Comparison of ENCODE assay signal across 8 mouse cellular contexts in genomic region chr10:84143674-84144343, GRCm38 (mm10).
DNase-seq lines count a peak whose midpoint lies in the region; ATAC-seq and TF ChIP-seq lines count a peak whose summit lies in the region.
"Had no signal": no experiment of that assay in that cellular context is flagged by ENCODE, and none has a peak within 500 bp of the region (broad histone marks: within the 10 kb centered on the region; RNA-seq: fewer than 3 reads in every experiment).

No protein-coding gene starts in this region.

- no peaks in the 10 kb centered on the region for H3K36me3 ChIP-seq in liver, postnatal 0 days (replicated peaks; ENCODE audit: insufficient read depth, low read length)
- no peaks in the 10 kb centered on the region for H3K36me3 ChIP-seq in limb, embryonic 13.5 days
- no peaks in the 10 kb centered on the region for H3K36me3 ChIP-seq in forebrain, embryonic 11.5 days (ENCODE audit: control insufficient read depth, insufficient read depth, low read length)
- H3K36me3 ChIP-seq: intestine, embryonic 15.5 days had no signal

- no peak for ATAC-seq in liver, postnatal 0 days
- ATAC-seq in limb, embryonic 13.5 days (ENCODE audit: low FRiP score, low read depth): peak; percentile 78
- no peak for ATAC-seq in forebrain, embryonic 11.5 days (replicated peaks; ENCODE audit: low FRiP score)
- ATAC-seq: intestine, embryonic 15.5 days had no signal

- no peaks in the 10 kb centered on the region for H3K9me3 ChIP-seq in liver, postnatal 0 days (ENCODE audit: low read length)
- no peaks in the 10 kb centered on the region for H3K9me3 ChIP-seq in limb, embryonic 13.5 days
- H3K9me3 ChIP-seq in forebrain, embryonic 11.5 days (ENCODE audit: control insufficient read depth, low read length): no peaks in the 10 kb centered on the region
- H3K9me3 ChIP-seq: intestine, embryonic 15.5 days had no signal

- H3K9ac ChIP-seq in liver, postnatal 0 days (replicated peaks): no peak overlapping the region
- no peak overlapping the region for H3K9ac ChIP-seq in limb, embryonic 13.5 days
- H3K9ac ChIP-seq in forebrain, embryonic 11.5 days (ENCODE audit: low read length): no peak overlapping the region
- H3K9ac ChIP-seq: intestine, embryonic 15.5 days had no signal

- H3K27ac ChIP-seq in liver, postnatal 0 days (ENCODE audit: low read depth): no peak overlapping the region
- H3K27ac ChIP-seq in limb, embryonic 13.5 days: peak overlapping the region; percentile 48; the same call in 1 of the 2 replicates
- no peak overlapping the region for H3K27ac ChIP-seq in forebrain, embryonic 11.5 days (ENCODE audit: low read depth, low read length)
- H3K27ac ChIP-seq: intestine, embryonic 15.5 days had no signal

- no peak for TF ChIP-seq CTCF in liver, postnatal 0 days (IDR thresholded peaks at IDR 0.05; ENCODE audit: low read depth)

- H3K4me1 ChIP-seq in liver, postnatal 0 days (ENCODE audit: insufficient read depth): no peaks in the 10 kb centered on the region
- H3K4me1 ChIP-seq in limb, embryonic 13.5 days: peaks cover 19% of the 10 kb centered on the region
- H3K4me1 ChIP-seq in forebrain, embryonic 11.5 days (replicated peaks; ENCODE audit: control insufficient read depth, insufficient read depth, low read length): no peaks in the 10 kb centered on the region
- H3K4me1 ChIP-seq: intestine, embryonic 15.5 days had no signal

- H3K4me2 ChIP-seq in liver, postnatal 0 days (ENCODE audit: low read depth, low read length): no peak overlapping the region
- H3K4me2 ChIP-seq in limb, embryonic 13.5 days (replicated peaks): peak overlapping the region; percentile 19; the same call in 1 of the 2 replicates
- no peak overlapping the region for H3K4me2 ChIP-seq in forebrain, embryonic 11.5 days (ENCODE audit: low read depth, low read length, severe bottlenecking)
- H3K4me2 ChIP-seq: intestine, embryonic 15.5 days had no signal

- peak; percentile 9 for DNase-seq in liver
- DNase-seq in liver, postnatal 0 days: no peak
- DNase-seq in forelimb bud, embryonic 11.5 days (ENCODE audit: low read depth, low spot score): peak; percentile 54
- DNase-seq in yolk sac, embryonic 10.5 days (ENCODE audit: low spot score): peak; percentile 25
- no peak for DNase-seq in forebrain, embryonic 11.5 days (ENCODE audit: low spot score)
- no peak for DNase-seq in left cerebral cortex, postnatal 4 days

- H3K4me3 ChIP-seq in liver, postnatal 0 days (ENCODE audit: low read depth, low read length): no peak overlapping the region
- H3K4me3 ChIP-seq in limb, embryonic 13.5 days: no peak overlapping the region
- no peak overlapping the region for H3K4me3 ChIP-seq in forebrain, embryonic 11.5 days (ENCODE audit: low read depth, low read length)
- H3K4me3 ChIP-seq: intestine, embryonic 15.5 days had no signal

- no peak for TF ChIP-seq EP300 in liver, postnatal 0 days (IDR thresholded peaks at IDR 0.05; ENCODE audit: low read depth)

- 49% methylated on average over 5 of the region's 5 CpGs for WGBS in liver, postnatal 0 days (ENCODE audit: insufficient replicate concordance)
- 10% methylated on average over 5 of the region's 5 CpGs for WGBS in limb, embryonic 13.5 days
- WGBS in forebrain, embryonic 11.5 days: 71% methylated on average over 5 of the region's 5 CpGs

- intact Hi-C loops in left cerebral cortex, postnatal 4 days (cut with DNase I): no loop called here

- 0 out of 2 replicates have a peak, but pooled peaks cover 3% of the 10 kb centered on the region for H3K27me3 ChIP-seq in liver, postnatal 0 days (ENCODE audit: insufficient read depth, low read length)
- H3K27me3 ChIP-seq in limb, embryonic 13.5 days: no peaks in the 10 kb centered on the region
- no peaks in the 10 kb centered on the region for H3K27me3 ChIP-seq in forebrain, embryonic 11.5 days (ENCODE audit: control insufficient read depth, insufficient read depth, low read length)
- H3K27me3 ChIP-seq: intestine, embryonic 15.5 days had no signal

Comparison
In these comparisons a context has a peak if more than half of its experiments do, and no peak if none do; other contexts are left out.
1. DNase-seq: peak in liver (single experiment), forelimb bud, embryonic 11.5 days (single experiment) and yolk sac, embryonic 10.5 days (single experiment); none in liver, postnatal 0 days (single experiment), forebrain, embryonic 11.5 days (single experiment) and left cerebral cortex, postnatal 4 days (single experiment).